Mouse (Mus musculus): ENCODE measurements around the gene Senp3. TPM values are rescaled to one million over a fixed set of nuclear protein-coding genes. Genes with fewer than 3 reads are reported as not detected.
"Not testable (repeated sequence)": the region's sequence is repeated elsewhere in the genome, so short reads cannot be mapped to it uniquely, and the experiment has no call there.

The Senp3 gene
- polyA plus RNA-seq, 1 experiment: not detected

GRCm38 (mm10) chr11:69654760-69655159, 27.1 kb downstream of the Senp3 start:
- WGBS: 44% methylated on average over 9 of the region's 9 CpGs
- no peak overlapping the region for H3K4me3 ChIP-seq (ENCODE audit: insufficient read depth, low read depth, low read length)
- H3K27ac ChIP-seq (ENCODE audit: insufficient read depth, low read depth, low read length): no peak overlapping the region
- TF ChIP-seq POLR2A (IDR thresholded peaks at IDR 0.05; ENCODE audit: insufficient read depth, low read depth, low read length) (no peak), CTCF (IDR thresholded peaks at IDR 0.05; ENCODE audit: insufficient read depth, low read depth, low read length) (no peak)
- peaks cover 5% of the 10 kb centered on the region for H3K4me1 ChIP-seq (ENCODE audit: control insufficient read depth, insufficient read depth, low read length)

- TF ChIP-seq POLR2A (IDR thresholded peaks at IDR 0.05; ENCODE audit: insufficient read depth, low read depth, low read length) (no peak), CTCF (IDR thresholded peaks at IDR 0.05; ENCODE audit: insufficient read depth, low read depth, low read length) (no peak)
- no peak overlapping the region for H3K27ac ChIP-seq (ENCODE audit: insufficient read depth, low read depth, low read length)
- H3K4me3 ChIP-seq (ENCODE audit: insufficient read depth, low read depth, low read length): no peak overlapping the region
- 52% methylated on average over 5 of the region's 5 CpGs for WGBS
- H3K4me1 ChIP-seq (ENCODE audit: control insufficient read depth, insufficient read depth, low read length): peaks cover 5% of the 10 kb centered on the region
Observed at GRCm38 (mm10) chr11:69653399-69653798, 28.5 kb downstream of the Senp3 start.

- TF ChIP-seq CTCF (IDR thresholded peaks at IDR 0.05; ENCODE audit: insufficient read depth, low read depth, low read length) (no peak), POLR2A (IDR thresholded peaks at IDR 0.05; ENCODE audit: insufficient read depth, low read depth, low read length) (no peak)
- no peaks in the 10 kb centered on the region for H3K4me1 ChIP-seq (ENCODE audit: control insufficient read depth, insufficient read depth, low read length)
- H3K27ac ChIP-seq (ENCODE audit: insufficient read depth, low read depth, low read length): no peak overlapping the region
- WGBS: 88% methylated on average over 5 of the region's 5 CpGs
- H3K4me3 ChIP-seq (ENCODE audit: insufficient read depth, low read depth, low read length): no peak overlapping the region
Observed at GRCm38 (mm10) chr11:69645860-69646259, 36.0 kb downstream of the Senp3 start.

- Histone ChIP-seq H3K4me3 (ENCODE audit: insufficient read depth, low read depth, low read length) (no peak overlapping the region), H3K4me1 (ENCODE audit: control insufficient read depth, insufficient read depth, low read length) (no peaks in the 10 kb centered on the region), H3K27ac (ENCODE audit: insufficient read depth, low read depth, low read length) (no peak overlapping the region)
- no peak for TF ChIP-seq CTCF (IDR thresholded peaks at IDR 0.05; ENCODE audit: insufficient read depth, low read depth, low read length)
- no peak for TF ChIP-seq POLR2A (IDR thresholded peaks at IDR 0.05; ENCODE audit: insufficient read depth, low read depth, low read length)
- WGBS: 52% methylated on average over 3 of the region's 3 CpGs
Observed at GRCm38 (mm10) chr11:69635471-69635870, 46.4 kb downstream of the Senp3 start.

- WGBS: under 1% methylated on average over 40 of the region's 50 CpGs
- Histone ChIP-seq H3K27ac (ENCODE audit: insufficient read depth, low read depth, low read length) (peak overlapping the region; percentile 14; the same call in 1 of the 2 replicates), H3K4me1 (ENCODE audit: control insufficient read depth, insufficient read depth, low read length) (no peaks in the 10 kb centered on the region), H3K4me3 (ENCODE audit: insufficient read depth, low read depth, low read length) (peak overlapping the region; percentile 61)
- no peak for TF ChIP-seq CTCF (IDR thresholded peaks at IDR 0.05; ENCODE audit: insufficient read depth, low read depth, low read length)
- TF ChIP-seq POLR2A (IDR thresholded peaks at IDR 0.05; ENCODE audit: insufficient read depth, low read depth, low read length): no peak
Observed at GRCm38 (mm10) chr11:69633128-69633866, 48.6 kb downstream of the Senp3 start.

- WGBS: under 1% methylated on average over 51 of the region's 56 CpGs
- peak; percentile 34; the same call in 1 of the 2 replicates for TF ChIP-seq CTCF (IDR thresholded peaks at IDR 0.05; ENCODE audit: insufficient read depth, low read depth, low read length)
- peak; percentile 65 for TF ChIP-seq POLR2A (IDR thresholded peaks at IDR 0.05; ENCODE audit: insufficient read depth, low read depth, low read length)
- H3K27ac ChIP-seq (ENCODE audit: insufficient read depth, low read depth, low read length): peak within 1 kb of the TSS; percentile 14; the same call in 1 of the 2 replicates
Observed at GRCm38 (mm10) chr11:69632284-69633089, 49.4 kb downstream of the Senp3 start, which contains the start of gene Fxr2. Gene Fxr2 (plus strand): TSS chr11:69632990.

GRCm38 (mm10) chr11:69629802-69630201, 52.1 kb downstream of the Senp3 start:
- Histone ChIP-seq H3K27ac (ENCODE audit: insufficient read depth, low read depth, low read length) (no peak overlapping the region), H3K4me1 (ENCODE audit: control insufficient read depth, insufficient read depth, low read length) (no peaks in the 10 kb centered on the region), H3K4me3 (ENCODE audit: insufficient read depth, low read depth, low read length) (no peak overlapping the region)
- TF ChIP-seq CTCF (IDR thresholded peaks at IDR 0.05; ENCODE audit: insufficient read depth, low read depth, low read length): no peak
- no peak for TF ChIP-seq POLR2A (IDR thresholded peaks at IDR 0.05; ENCODE audit: insufficient read depth, low read depth, low read length)
- 34% methylated on average over 1 of the region's 1 CpGs for WGBS

More at GRCm38 (mm10) chr11:69632284-69633089, 49.4 kb downstream of the Senp3 start, which contains the start of gene Fxr2:
- H3K4me1 ChIP-seq (ENCODE audit: control insufficient read depth, insufficient read depth, low read length): no peaks in the 10 kb centered on the region
- H3K4me3 ChIP-seq (ENCODE audit: insufficient read depth, low read depth, low read length): peak within 1 kb of the TSS; percentile 61

- peak; percentile 61 for TF ChIP-seq CTCF (IDR thresholded peaks at IDR 0.05; ENCODE audit: insufficient read depth, low read depth, low read length)
- no peak for TF ChIP-seq POLR2A (IDR thresholded peaks at IDR 0.05; ENCODE audit: insufficient read depth, low read depth, low read length)
- H3K27ac ChIP-seq (ENCODE audit: insufficient read depth, low read depth, low read length): no peak overlapping the region
- 41% methylated on average over 6 of the region's 6 CpGs for WGBS
- H3K4me3 ChIP-seq (ENCODE audit: insufficient read depth, low read depth, low read length): no peak overlapping the region
- H3K4me1 ChIP-seq (ENCODE audit: control insufficient read depth, insufficient read depth, low read length): peaks cover 3% of the 10 kb centered on the region; the same call in 1 of the 2 replicates
Observed at GRCm38 (mm10) chr11:69628286-69628685, 53.6 kb downstream of the Senp3 start.

- 86% methylated on average over 2 of the region's 2 CpGs for WGBS
- H3K27ac ChIP-seq (ENCODE audit: insufficient read depth, low read depth, low read length): not testable (repeated sequence)
Observed at GRCm38 (mm10) chr11:69624339-69624738, 57.5 kb downstream of the Senp3 start.

More at GRCm38 (mm10) chr11:69624339-69624738, 57.5 kb downstream of the Senp3 start:
- H3K4me3 ChIP-seq (ENCODE audit: insufficient read depth, low read depth, low read length); H3K4me1 ChIP-seq (ENCODE audit: control insufficient read depth, insufficient read depth, low read length): not testable (repeated sequence)

Other genes with a start within 250 kb of the Senp3 start
- gene Dnah2, start 133.0 kb downstream of the Senp3 start, polyA plus RNA-seq (2012; ENCODE audit: insufficient read depth, insufficient read length, low replicate concordance, missing spikeins): not detected in 2 replicates
- gene Efnb3, start 121.9 kb downstream of the Senp3 start, polyA plus RNA-seq (2012; ENCODE audit: insufficient read depth, insufficient read length, low replicate concordance, missing spikeins): not detected in 2 replicates
- gene Wrap53, start 101.8 kb downstream of the Senp3 start, polyA plus RNA-seq (2012; ENCODE audit: insufficient read depth, insufficient read length, low replicate concordance, missing spikeins): not detected in 2 replicates
- not detected in 2 replicates for gene Trp53, start 101.7 kb downstream of the Senp3 start, polyA plus RNA-seq (2012; ENCODE audit: insufficient read depth, insufficient read length, low replicate concordance, missing spikeins)
- 162 TPM in 1 of 2 replicates, not detected in the other for gene Atp1b2, start 76.1 kb downstream of the Senp3 start, polyA plus RNA-seq (2012; ENCODE audit: insufficient read depth, insufficient read length, low replicate concordance, missing spikeins)
- not detected in 2 replicates for gene Shbg, start 64.2 kb downstream of the Senp3 start, polyA plus RNA-seq (2012; ENCODE audit: insufficient read depth, insufficient read length, low replicate concordance, missing spikeins)
- gene Sat2, start 60.1 kb downstream of the Senp3 start, polyA plus RNA-seq (2012; ENCODE audit: insufficient read depth, insufficient read length, low replicate concordance, missing spikeins): not detected in 2 replicates
- gene Fxr2, start 49.1 kb downstream of the Senp3 start, polyA plus RNA-seq (2012; ENCODE audit: insufficient read depth, insufficient read length, low replicate concordance, missing spikeins): not detected in 2 replicates
- gene Sox15, start 26.8 kb downstream of the Senp3 start, polyA plus RNA-seq (2012; ENCODE audit: insufficient read depth, insufficient read length, low replicate concordance, missing spikeins): not detected in 2 replicates
- not detected in 2 replicates for gene Mpdu1, start 19.4 kb downstream of the Senp3 start, polyA plus RNA-seq (2012; ENCODE audit: insufficient read depth, insufficient read length, low replicate concordance, missing spikeins)
- not detected in 2 replicates for gene Cd68, start 15.9 kb downstream of the Senp3 start, polyA plus RNA-seq (2012; ENCODE audit: insufficient read depth, insufficient read length, low replicate concordance, missing spikeins)
- gene Eif4a1, start 9.7 kb downstream of the Senp3 start, polyA plus RNA-seq (2012; ENCODE audit: insufficient read depth, insufficient read length, low replicate concordance, missing spikeins): 796 TPM in 1 of 2 replicates, not detected in the other
- gene Tnfsf13, start 3.7 kb upstream of the Senp3 start, polyA plus RNA-seq (2012; ENCODE audit: insufficient read depth, insufficient read length, low replicate concordance, missing spikeins): not detected in 2 replicates
- gene Tnfsf12, start 13.8 kb upstream of the Senp3 start, polyA plus RNA-seq (2012; ENCODE audit: insufficient read depth, insufficient read length, low replicate concordance, missing spikeins): not detected in 2 replicates
- gene Tnfsfm13, start 14.0 kb upstream of the Senp3 start, polyA plus RNA-seq (2012; ENCODE audit: insufficient read depth, insufficient read length, low replicate concordance, missing spikeins): not detected in 2 replicates
- 105 TPM in 2 replicates for gene Polr2a, start 76.6 kb upstream of the Senp3 start, polyA plus RNA-seq (2012; ENCODE audit: insufficient read depth, insufficient read length, low replicate concordance, missing spikeins)
- not detected in 2 replicates for gene Slc35g3, start 79.9 kb upstream of the Senp3 start, polyA plus RNA-seq (2012; ENCODE audit: insufficient read depth, insufficient read length, low replicate concordance, missing spikeins)
- gene Zbtb4, start 83.8 kb upstream of the Senp3 start, polyA plus RNA-seq (2012; ENCODE audit: insufficient read depth, insufficient read length, low replicate concordance, missing spikeins): 250 TPM in 1 of 2 replicates, not detected in the other
- not detected in 2 replicates for gene Chrnb1, start 113.9 kb upstream of the Senp3 start, polyA plus RNA-seq (2012; ENCODE audit: insufficient read depth, insufficient read length, low replicate concordance, missing spikeins)
- not detected in 2 replicates for gene Fgf11, start 119.8 kb upstream of the Senp3 start, polyA plus RNA-seq (2012; ENCODE audit: insufficient read depth, insufficient read length, low replicate concordance, missing spikeins)
- gene Tmem102, start 123.5 kb upstream of the Senp3 start, polyA plus RNA-seq (2012; ENCODE audit: insufficient read depth, insufficient read length, low replicate concordance, missing spikeins): not detected in 2 replicates
- not detected in 2 replicates for gene Gm39566, start 133.2 kb upstream of the Senp3 start, polyA plus RNA-seq (2012; ENCODE audit: insufficient read depth, insufficient read length, low replicate concordance, missing spikeins)
- not detected in 2 replicates for gene Spem2, start 136.4 kb upstream of the Senp3 start, polyA plus RNA-seq (2012; ENCODE audit: insufficient read depth, insufficient read length, low replicate concordance, missing spikeins)
- gene Spem1, start 140.1 kb upstream of the Senp3 start, polyA plus RNA-seq (2012; ENCODE audit: insufficient read depth, insufficient read length, low replicate concordance, missing spikeins): not detected in 2 replicates
- 82.2 TPM in 1 of 2 replicates, not detected in the other for gene Nlgn2, start 155.7 kb upstream of the Senp3 start, polyA plus RNA-seq (2012; ENCODE audit: insufficient read depth, insufficient read length, low replicate concordance, missing spikeins)
- gene Tmem256, start 156.4 kb upstream of the Senp3 start, polyA plus RNA-seq (2012; ENCODE audit: insufficient read depth, insufficient read length, low replicate concordance, missing spikeins): not detected in 2 replicates
- gene Plscr3, start 164.3 kb upstream of the Senp3 start, polyA plus RNA-seq (2012; ENCODE audit: insufficient read depth, insufficient read length, low replicate concordance, missing spikeins): not detected in 2 replicates
- not detected in 2 replicates for gene Tnk1, start 176.6 kb upstream of the Senp3 start, polyA plus RNA-seq (2012; ENCODE audit: insufficient read depth, insufficient read length, low replicate concordance, missing spikeins)
- not detected in 2 replicates for gene Tmem95, start 195.9 kb upstream of the Senp3 start, polyA plus RNA-seq (2012; ENCODE audit: insufficient read depth, insufficient read length, low replicate concordance, missing spikeins)
- gene Kctd11, start 199.3 kb upstream of the Senp3 start, polyA plus RNA-seq (2012; ENCODE audit: insufficient read depth, insufficient read length, low replicate concordance, missing spikeins): not detected in 2 replicates
- 120 TPM in 1 of 2 replicates, not detected in the other for gene Acap1, start 213.5 kb upstream of the Senp3 start, polyA plus RNA-seq (2012; ENCODE audit: insufficient read depth, insufficient read length, low replicate concordance, missing spikeins)
- gene 2810408A11Rik, start 218.9 kb upstream of the Senp3 start, polyA plus RNA-seq (2012; ENCODE audit: insufficient read depth, insufficient read length, low replicate concordance, missing spikeins): not detected in 2 replicates
- gene Neurl4, start 219.0 kb upstream of the Senp3 start, polyA plus RNA-seq (2012; ENCODE audit: insufficient read depth, insufficient read length, low replicate concordance, missing spikeins): not detected in 2 replicates
- not detected in 2 replicates for gene Gps2, start 231.8 kb upstream of the Senp3 start, polyA plus RNA-seq (2012; ENCODE audit: insufficient read depth, insufficient read length, low replicate concordance, missing spikeins)
- 516 and 653 TPM in 2 replicates for gene Eif5a, start 239.9 kb upstream of the Senp3 start, polyA plus RNA-seq (2012; ENCODE audit: insufficient read depth, insufficient read length, low replicate concordance, missing spikeins)